Mouse (Mus musculus) embryonic facial prominence, embryonic 10.5 days (tissue): ENCODE measurements around the gene Kalrn. TPM values are rescaled to one million over a fixed set of nuclear protein-coding genes. Genes with fewer than 3 reads are reported as not detected.
A peak's percentile ranks its signal among the peaks of the same experiment; 100 is the strongest.

Experiments
- DNase-seq: peaks from one replicate; pipeline ENCODE4 v3.0.0-alpha.2; 2017; ENCODE audit warnings: low spot score
- H3K27ac ChIP-seq: fragments of 300-500 bp; sonication (generic); replicated peaks from 2 replicates; pipeline ENCODE4 v1.5.1; 2016; ENCODE audit warnings: mild to moderate bottlenecking
- H3K27me3 ChIP-seq: fragments of 300-500 bp; sonication (generic); replicated peaks from 2 replicates; pipeline ENCODE4 v1.6.1; 2016; ENCODE audit warnings: low read depth, mild to moderate bottlenecking; ENCODE audit not compliant: poor library complexity, severe bottlenecking
- H3K36me3 ChIP-seq: fragments of 300-500 bp; sonication (generic); replicated peaks from 2 replicates; pipeline ENCODE4 v1.6.1; 2016; ENCODE audit warnings: mild to moderate bottlenecking, moderate library complexity
- H3K4me1 ChIP-seq: fragments of 300-500 bp; sonication (generic); 2 replicates; pipeline ENCODE4 v1.6.1; 2016
- H3K4me3 ChIP-seq: fragments of 300-500 bp; sonication (generic); 2 replicates; pipeline ENCODE4 v1.5.1; 2016; ENCODE audit warnings: mild to moderate bottlenecking, moderate library complexity
- H3K9me3 ChIP-seq: fragments of 300-500 bp; sonication (generic); 2 replicates; pipeline ENCODE4 v1.6.1; 2016; ENCODE audit warnings: mild to moderate bottlenecking
- WGBS: fragments of 180-500 bp; shearing (Covaris S2); methylation state at CpG from one replicate; pipeline ENCODE4 v1.1.7; 2016; 5-methylcytosine and 5-hydroxymethylcytosine counted together
- polyA plus RNA-seq: library from polyadenylated mRNA; unstranded; fragments of >200 nt; fragmentation: Nextera tagmentation; extraction: Ambion mirVana; gene quantifications from 2 replicates; pipeline ENCODE4 v1.2.1, GENCODE M21; 2016

Gene Kalrn
- polyA plus RNA-seq, 1 experiment from 2014 or later: 14.8 TPM

GRCm38 (mm10) chr16:34445666-34446065, 127.7 kb downstream of the Kalrn start:
- Histone ChIP-seq H3K27ac (no peak overlapping the region), H3K9me3 (no peaks in the 10 kb centered on the region), H3K27me3 (no peaks in the 10 kb centered on the region), H3K36me3 (no peaks in the 10 kb centered on the region), H3K4me1 (peaks cover 37% of the 10 kb centered on the region), H3K4me3 (no peak overlapping the region)
- no peak for DNase-seq
- WGBS: 82% methylated on average over 7 of the region's 7 CpGs

DNA sequence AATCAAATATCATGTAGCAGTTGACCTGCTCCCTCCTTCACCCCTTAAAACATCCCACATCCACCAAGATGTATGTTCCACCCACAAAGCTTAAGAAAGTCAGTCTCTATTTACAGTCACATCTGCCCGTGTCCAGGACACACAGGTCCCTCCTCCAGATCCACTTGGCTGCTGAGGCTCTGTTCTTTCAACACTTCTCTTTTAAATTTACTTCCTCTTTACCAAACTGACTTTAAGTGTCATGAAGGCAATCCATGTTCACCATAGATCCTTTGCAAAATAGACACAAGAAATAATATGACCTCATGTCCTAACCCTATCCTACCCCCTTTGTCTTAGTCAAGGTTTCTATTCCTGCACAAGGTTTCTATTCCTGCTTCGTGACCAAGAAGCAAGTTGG, 131.6 kb downstream of the Kalrn start:
- WGBS: 91% methylated on average over 2 of the region's 2 CpGs
- no peak for DNase-seq

GRCm38 (mm10) chr16:34440994-34441414, 132.3 kb downstream of the Kalrn start:
- Histone ChIP-seq H3K27me3 (no peaks in the 10 kb centered on the region), H3K4me3 (no peak overlapping the region), H3K9me3 (no peaks in the 10 kb centered on the region), H3K27ac (0 out of 2 replicates have a peak overlapping the region, but pooled peaks have one; percentile 35), H3K36me3 (no peaks in the 10 kb centered on the region), H3K4me1 (peaks cover 59% of the 10 kb centered on the region)
- WGBS: 59% methylated on average over 4 of the region's 4 CpGs
- DNase-seq: no peak

More for the DNA sequence above, 131.6 kb downstream of the Kalrn start:
- no peaks in the 10 kb centered on the region for H3K36me3 ChIP-seq
- no peaks in the 10 kb centered on the region for H3K9me3 ChIP-seq
- H3K4me1 ChIP-seq: peaks cover 61% of the 10 kb centered on the region
- no peak overlapping the region for H3K27ac ChIP-seq
- no peak overlapping the region for H3K4me3 ChIP-seq
- H3K27me3 ChIP-seq: no peaks in the 10 kb centered on the region

GRCm38 (mm10) chr16:34440019-34440615, 133.2 kb downstream of the Kalrn start:
- H3K9me3 ChIP-seq: no peaks in the 10 kb centered on the region
- H3K4me1 ChIP-seq: peaks cover 53% of the 10 kb centered on the region
- H3K4me3 ChIP-seq: no peak overlapping the region
- no peak overlapping the region for H3K27ac ChIP-seq
- DNase-seq: no peak
- no peaks in the 10 kb centered on the region for H3K36me3 ChIP-seq
- 89% methylated on average over 8 of the region's 8 CpGs for WGBS
- H3K27me3 ChIP-seq: no peaks in the 10 kb centered on the region

GRCm38 (mm10) chr16:34430131-34430530, 143.2 kb downstream of the Kalrn start:
- Histone ChIP-seq H3K4me1 (peaks cover 48% of the 10 kb centered on the region), H3K27ac (no peak overlapping the region), H3K9me3 (no peaks in the 10 kb centered on the region), H3K27me3 (no peaks in the 10 kb centered on the region), H3K4me3 (no peak overlapping the region), H3K36me3 (no peaks in the 10 kb centered on the region)
- WGBS: 67% methylated on average over 5 of the region's 5 CpGs
- DNase-seq: no peak

GRCm38 (mm10) chr16:34427654-34428053, 145.7 kb downstream of the Kalrn start:
- DNase-seq: no peak
- peaks cover 61% of the 10 kb centered on the region for H3K4me1 ChIP-seq
- no peaks in the 10 kb centered on the region for H3K27me3 ChIP-seq
- no peak overlapping the region for H3K27ac ChIP-seq
- no peak overlapping the region for H3K4me3 ChIP-seq
- 59% methylated on average over 5 of the region's 5 CpGs for WGBS
- H3K9me3 ChIP-seq: no peaks in the 10 kb centered on the region
- no peaks in the 10 kb centered on the region for H3K36me3 ChIP-seq

DNA sequence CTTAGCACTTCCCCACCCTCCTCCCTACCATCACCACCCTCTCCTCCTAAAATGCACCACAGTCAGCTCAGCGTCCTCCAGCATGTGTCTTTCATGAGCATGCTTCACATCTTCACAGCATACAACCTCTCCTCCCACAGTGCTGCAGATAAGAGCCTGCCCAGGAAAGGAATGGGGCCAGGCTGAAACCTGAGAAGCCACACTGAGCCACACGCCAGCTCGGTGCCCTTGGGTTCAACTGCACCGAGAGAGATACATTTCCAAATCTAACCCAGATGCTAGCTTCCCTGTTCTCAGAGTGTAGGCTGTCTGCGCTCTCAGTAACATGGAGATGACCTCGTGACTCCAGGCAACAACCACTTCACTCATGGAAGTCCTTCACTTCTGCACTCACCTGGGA, 151.9 kb downstream of the Kalrn start:
- H3K36me3 ChIP-seq: no peaks in the 10 kb centered on the region
- 16% methylated on average over 6 of the region's 6 CpGs for WGBS
- H3K4me3 ChIP-seq: peak overlapping the region; percentile 23; the same call in 1 of the 2 replicates
- H3K9me3 ChIP-seq: no peaks in the 10 kb centered on the region
- H3K27me3 ChIP-seq: no peaks in the 10 kb centered on the region
- peak overlapping the region; percentile 80 for H3K27ac ChIP-seq
- H3K4me1 ChIP-seq: peaks cover 67% of the 10 kb centered on the region
- peak; percentile 86 for DNase-seq

GRCm38 (mm10) chr16:34417966-34418365, 155.4 kb downstream of the Kalrn start:
- no peak overlapping the region for H3K27ac ChIP-seq
- H3K27me3 ChIP-seq: no peaks in the 10 kb centered on the region
- H3K9me3 ChIP-seq: no peaks in the 10 kb centered on the region
- DNase-seq: no peak
- H3K4me3 ChIP-seq: no peak overlapping the region
- 45% methylated on average over 3 of the region's 3 CpGs for WGBS
- H3K4me1 ChIP-seq: peaks cover 66% of the 10 kb centered on the region
- no peaks in the 10 kb centered on the region for H3K36me3 ChIP-seq

GRCm38 (mm10) chr16:34417383-34417782, 155.9 kb downstream of the Kalrn start:
- no peak for DNase-seq
- 92% methylated on average over 3 of the region's 3 CpGs for WGBS
- peaks cover 67% of the 10 kb centered on the region for H3K4me1 ChIP-seq
- H3K27ac ChIP-seq: no peak overlapping the region
- H3K4me3 ChIP-seq: no peak overlapping the region
- no peaks in the 10 kb centered on the region for H3K9me3 ChIP-seq
- no peaks in the 10 kb centered on the region for H3K36me3 ChIP-seq
- H3K27me3 ChIP-seq: no peaks in the 10 kb centered on the region

DNA sequence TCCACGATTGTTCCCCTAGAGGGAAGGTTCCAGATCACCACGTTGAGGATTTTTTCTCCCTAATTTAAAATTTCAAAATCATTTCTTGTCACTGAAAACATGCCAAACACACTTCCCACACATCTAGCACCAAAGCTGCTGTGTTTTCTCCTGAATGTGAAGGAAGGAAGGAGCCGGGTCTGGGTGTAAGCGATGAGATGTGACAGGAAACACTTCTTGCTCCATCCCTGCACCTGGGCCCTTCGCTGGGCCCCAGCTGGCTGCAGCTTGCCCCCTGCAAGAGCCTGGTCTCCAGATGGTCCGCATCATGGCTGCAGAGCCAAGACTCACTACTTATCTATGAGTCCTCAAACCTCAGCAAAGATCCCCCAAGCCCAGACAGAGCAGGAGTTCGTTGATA, 158.8 kb downstream of the Kalrn start:
- DNase-seq: peak; percentile 45
- Histone ChIP-seq H3K4me1 (peaks cover 47% of the 10 kb centered on the region), H3K9me3 (no peaks in the 10 kb centered on the region), H3K36me3 (no peaks in the 10 kb centered on the region), H3K27me3 (no peaks in the 10 kb centered on the region), H3K4me3 (no peak overlapping the region), H3K27ac (peak overlapping the region; percentile 52; the same call in 1 of the 2 replicates)
- WGBS: 72% methylated on average over 7 of the region's 7 CpGs

GRCm38 (mm10) chr16:34413868-34414333, 159.4 kb downstream of the Kalrn start:
- H3K27me3 ChIP-seq: no peaks in the 10 kb centered on the region
- H3K4me3 ChIP-seq: no peak overlapping the region
- 30% methylated on average over 10 of the region's 10 CpGs for WGBS
- peak; percentile 32 for DNase-seq
- H3K36me3 ChIP-seq: no peaks in the 10 kb centered on the region
- no peaks in the 10 kb centered on the region for H3K9me3 ChIP-seq
- peaks cover 42% of the 10 kb centered on the region for H3K4me1 ChIP-seq
- peak overlapping the region; percentile 52; the same call in 1 of the 2 replicates for H3K27ac ChIP-seq

DNA sequence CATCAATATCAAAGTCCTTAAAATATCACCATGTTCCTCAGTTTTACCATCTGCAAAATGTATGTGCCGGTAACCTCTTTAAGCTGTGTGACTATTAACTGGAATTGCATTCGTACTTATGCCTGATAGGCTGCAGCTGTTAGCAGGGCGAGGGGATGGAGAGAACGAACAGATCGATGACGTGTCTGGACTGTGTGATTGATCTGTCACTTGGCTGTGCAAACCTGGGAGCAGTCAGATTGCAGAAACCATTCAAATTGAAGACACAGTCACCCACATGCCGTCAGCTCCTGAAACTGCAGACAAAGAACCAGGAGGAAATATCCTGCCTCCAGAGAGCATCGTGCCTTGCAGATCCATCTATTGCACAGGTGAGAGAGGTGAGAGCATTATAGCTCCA, 166.3 kb downstream of the Kalrn start:
- no peak for DNase-seq
- H3K4me3 ChIP-seq: no peak overlapping the region
- H3K9me3 ChIP-seq: no peaks in the 10 kb centered on the region
- no peak overlapping the region for H3K27ac ChIP-seq
- H3K4me1 ChIP-seq: peaks cover 4% of the 10 kb centered on the region
- H3K36me3 ChIP-seq: no peaks in the 10 kb centered on the region
- H3K27me3 ChIP-seq: no peaks in the 10 kb centered on the region
- 86% methylated on average over 8 of the region's 8 CpGs for WGBS

- H3K4me1 ChIP-seq: peaks cover 5% of the 10 kb centered on the region
- H3K27ac ChIP-seq: no peak overlapping the region
- H3K4me3 ChIP-seq: no peak overlapping the region
- no peaks in the 10 kb centered on the region for H3K9me3 ChIP-seq
- 76% methylated on average over 5 of the region's 5 CpGs for WGBS
- no peaks in the 10 kb centered on the region for H3K27me3 ChIP-seq
- no peak for DNase-seq
- no peaks in the 10 kb centered on the region for H3K36me3 ChIP-seq
Measured at GRCm38 (mm10) chr16:34405094-34405493, 168.2 kb downstream of the Kalrn start.
